Mouse (Mus musculus): ENCODE measurements around the gene Pdha1. TPM values are rescaled to one million over a fixed set of nuclear protein-coding genes. Genes with fewer than 3 reads are reported as not detected.

Gene Pdha1
- polyA plus RNA-seq, 1 experiment from 2014 or later, result 126 TPM

Other genes with a start within 250 kb of the Pdha1 start
- 0.26 and 0.37 TPM in 2 replicates for gene Map3k15, start 150.0 kb downstream of the Pdha1 start, polyA plus RNA-seq (2015; fragmentation: Nextera tagmentation; extraction: Ambion mirVana)

All from forebrain, embryonic 16.5 days (tissue).